Mouse (Mus musculus): Measurements from ENCODE around the gene Fhit.

The Fhit gene

DNA sequence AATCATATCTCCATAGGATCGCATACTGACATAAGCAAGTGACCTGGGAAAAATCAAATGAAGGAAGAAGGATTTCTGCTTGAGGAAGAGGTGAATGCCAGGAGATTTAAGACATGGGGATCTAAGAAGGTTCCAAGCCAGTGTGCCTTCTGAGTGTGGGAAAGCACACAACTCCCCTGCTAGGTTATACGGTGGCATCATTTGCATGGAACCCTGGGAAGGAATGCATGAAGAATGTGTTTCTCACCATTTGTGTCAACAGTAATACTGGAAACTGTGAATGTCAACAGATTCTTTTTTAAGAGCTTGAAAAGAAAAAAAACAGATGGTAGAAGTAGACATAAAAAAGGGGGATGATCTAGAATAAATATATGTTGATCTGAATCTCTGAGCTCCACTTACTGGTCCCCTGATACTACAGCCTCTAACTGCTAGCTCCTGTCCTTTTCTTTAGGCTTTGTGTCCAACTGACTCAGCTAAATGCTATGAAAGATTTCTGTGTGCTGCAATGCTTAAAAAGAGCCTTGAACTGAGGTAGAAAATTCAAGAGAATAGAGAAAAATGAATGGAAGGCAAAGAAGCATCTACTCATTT lies 1473.1 kb downstream of the Fhit start:
- no peak for DNase-seq (ENCODE audit: low spot score in 2 of 2)

DNA sequence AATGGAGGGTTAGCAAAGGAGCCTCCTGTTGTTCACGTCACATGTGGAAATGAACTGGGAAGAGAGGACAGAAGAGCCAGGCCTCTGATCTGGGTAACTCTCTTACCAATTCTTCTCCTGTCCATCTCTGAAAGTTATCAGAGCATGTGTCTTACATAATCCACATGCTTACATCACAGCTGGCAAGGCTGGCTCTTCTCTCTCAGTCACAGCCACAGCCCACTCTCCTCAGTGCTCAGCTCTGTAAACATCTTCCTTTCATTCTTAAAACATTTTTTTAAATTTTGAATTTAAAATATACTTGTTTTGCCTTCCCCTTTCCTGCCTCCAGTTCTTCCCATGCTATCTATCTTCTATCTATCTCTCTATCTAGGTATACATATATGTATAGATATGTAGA lies 1477.5 kb downstream of the Fhit start:
- DNase-seq (ENCODE audit: low spot score in 2 of 2): no peak

DNA sequence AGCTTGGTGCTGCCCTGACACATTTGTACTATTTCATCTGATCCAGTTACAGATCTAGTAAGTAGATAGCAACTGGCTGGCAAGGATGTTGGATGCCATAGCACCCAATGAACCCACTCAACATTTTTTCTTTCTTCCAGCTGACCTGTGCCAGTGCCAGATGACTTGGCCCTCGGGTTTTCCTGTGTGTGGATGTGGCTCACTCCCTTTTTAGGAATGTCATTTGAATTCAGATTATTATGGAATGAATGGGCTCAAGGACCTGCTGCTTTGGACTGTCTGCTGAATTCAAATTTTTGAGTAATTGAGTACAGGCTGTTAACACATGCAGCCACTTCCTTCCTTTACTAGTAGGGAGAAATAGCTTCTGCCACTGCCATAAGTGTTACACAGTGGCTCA lies 1489.1 kb downstream of the Fhit start:
- no peak for DNase-seq (ENCODE audit: low spot score in 2 of 2)

DNA sequence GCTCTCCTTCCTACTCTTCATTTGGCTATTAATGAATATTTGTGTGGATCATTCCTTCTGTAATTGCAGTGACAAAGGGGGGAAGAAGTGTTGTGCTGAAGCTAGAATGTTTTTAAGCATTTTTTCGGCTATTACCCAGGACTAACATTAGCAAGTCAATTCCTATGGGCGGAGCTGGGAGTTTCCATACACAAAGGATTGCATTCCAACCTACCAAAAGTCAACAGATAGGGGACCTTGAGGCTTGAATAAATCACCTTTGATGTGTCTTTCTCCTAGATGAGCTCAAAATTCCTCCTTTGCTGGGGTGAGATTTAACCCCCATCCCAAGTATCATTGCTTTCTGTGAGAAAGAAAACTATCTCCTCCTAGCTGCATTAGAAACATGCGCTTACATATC lies 1490.1 kb downstream of the Fhit start:
- no peak for DNase-seq (ENCODE audit: low spot score in 2 of 2)

DNA sequence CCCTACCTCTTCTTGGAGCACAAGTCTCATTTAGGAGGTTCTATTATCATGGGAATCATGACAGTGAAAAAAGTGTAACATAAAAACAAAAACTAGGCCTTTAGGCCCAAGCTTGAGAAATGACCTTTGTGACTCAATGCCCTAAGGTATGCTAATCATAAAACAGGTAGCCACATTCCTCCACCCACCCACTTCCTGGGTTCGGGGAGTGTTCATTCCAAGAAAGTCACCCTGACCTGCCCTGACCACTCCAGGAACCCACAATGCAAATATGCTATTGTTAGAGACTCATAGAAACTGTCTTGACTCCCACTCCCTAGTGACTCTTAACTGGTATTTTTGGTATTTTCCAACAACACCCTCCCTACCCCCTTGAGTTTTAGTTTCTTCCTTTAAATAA lies 1492.1 kb downstream of the Fhit start:
- no peak for DNase-seq (ENCODE audit: low spot score in 2 of 2)

DNA sequence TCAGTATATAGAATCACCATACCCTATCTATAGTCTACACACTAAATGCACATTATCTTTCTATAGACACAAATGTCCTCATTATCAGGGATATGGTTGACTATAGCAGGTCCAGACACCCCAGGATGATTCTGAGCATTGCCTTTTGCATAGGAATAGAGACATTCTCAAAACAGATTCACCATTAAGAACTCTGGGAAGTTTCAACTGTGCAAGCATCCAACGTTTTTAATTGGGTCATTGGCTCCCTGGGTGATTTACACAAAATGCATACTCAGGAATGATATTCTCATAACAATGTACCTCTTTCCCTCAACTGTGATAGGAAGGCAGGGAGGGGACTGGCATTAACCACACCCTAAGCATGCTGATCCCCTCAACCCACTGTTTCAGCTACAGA lies 1503.4 kb downstream of the Fhit start:
- DNase-seq (ENCODE audit: low spot score in 2 of 2): no peak

DNA sequence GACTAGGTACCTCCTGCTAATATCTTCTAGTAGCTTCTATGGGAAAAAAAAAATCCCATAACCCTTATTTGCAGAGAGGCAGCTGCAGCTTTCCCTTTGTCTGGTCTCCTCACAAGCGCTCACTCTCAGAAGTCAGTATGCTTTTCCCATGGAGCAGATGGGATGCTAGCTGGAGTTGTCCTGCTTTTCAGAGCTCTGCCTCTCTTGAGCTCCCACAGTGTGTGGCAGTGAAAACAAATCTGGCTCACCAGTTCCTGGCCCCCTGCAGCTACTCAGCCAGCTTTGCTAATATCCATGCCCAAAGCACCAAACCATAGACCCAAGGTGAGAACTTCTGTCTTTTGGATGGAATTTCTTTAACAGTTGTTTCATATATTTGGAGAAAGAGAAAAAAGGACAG lies 1510.4 kb downstream of the Fhit start:
- DNase-seq (ENCODE audit: low spot score in 2 of 2): no peak

DNA sequence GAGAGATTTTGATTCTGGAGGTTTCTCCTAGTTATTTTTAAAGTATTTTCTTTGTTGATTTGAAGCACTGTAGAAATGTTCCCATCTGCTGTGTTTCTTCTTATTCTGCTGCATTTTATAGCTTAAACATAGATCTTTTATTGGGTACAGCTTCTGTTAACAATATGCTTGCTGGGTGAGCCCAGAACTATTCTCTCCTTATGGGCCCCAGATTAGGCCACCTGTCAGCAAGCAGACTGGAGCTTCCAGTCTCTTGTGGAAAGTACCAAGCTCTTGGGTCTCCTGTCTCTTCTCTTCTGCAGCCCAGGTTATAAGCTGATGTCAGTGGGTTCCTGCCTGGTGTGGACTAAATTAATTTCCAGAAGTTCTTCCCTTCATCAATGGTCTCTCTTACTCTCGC lies 1513.4 kb downstream of the Fhit start:
- DNase-seq (ENCODE audit: low spot score in 2 of 2): no peak

DNA sequence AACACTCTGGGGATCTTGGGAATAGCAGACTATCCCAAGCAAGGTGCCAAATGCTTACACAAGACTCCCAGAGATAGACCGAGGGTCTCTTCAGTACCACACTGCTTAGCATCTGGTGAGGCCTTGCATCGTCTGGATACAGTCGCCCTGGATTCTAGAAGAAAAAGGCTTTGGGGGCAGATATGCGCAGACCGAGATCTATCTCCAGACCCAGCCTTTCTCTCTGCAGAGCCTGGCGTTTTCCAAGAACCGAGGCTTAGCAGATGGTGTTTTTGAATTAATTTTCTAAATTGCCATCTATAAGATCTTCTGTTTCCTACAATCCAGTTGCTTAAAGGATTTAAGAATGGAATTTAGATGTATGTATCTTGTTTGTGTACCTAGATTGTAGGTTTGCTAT lies 1515.6 kb downstream of the Fhit start:
- no peak for DNase-seq (ENCODE audit: low spot score in 2 of 2)

DNA sequence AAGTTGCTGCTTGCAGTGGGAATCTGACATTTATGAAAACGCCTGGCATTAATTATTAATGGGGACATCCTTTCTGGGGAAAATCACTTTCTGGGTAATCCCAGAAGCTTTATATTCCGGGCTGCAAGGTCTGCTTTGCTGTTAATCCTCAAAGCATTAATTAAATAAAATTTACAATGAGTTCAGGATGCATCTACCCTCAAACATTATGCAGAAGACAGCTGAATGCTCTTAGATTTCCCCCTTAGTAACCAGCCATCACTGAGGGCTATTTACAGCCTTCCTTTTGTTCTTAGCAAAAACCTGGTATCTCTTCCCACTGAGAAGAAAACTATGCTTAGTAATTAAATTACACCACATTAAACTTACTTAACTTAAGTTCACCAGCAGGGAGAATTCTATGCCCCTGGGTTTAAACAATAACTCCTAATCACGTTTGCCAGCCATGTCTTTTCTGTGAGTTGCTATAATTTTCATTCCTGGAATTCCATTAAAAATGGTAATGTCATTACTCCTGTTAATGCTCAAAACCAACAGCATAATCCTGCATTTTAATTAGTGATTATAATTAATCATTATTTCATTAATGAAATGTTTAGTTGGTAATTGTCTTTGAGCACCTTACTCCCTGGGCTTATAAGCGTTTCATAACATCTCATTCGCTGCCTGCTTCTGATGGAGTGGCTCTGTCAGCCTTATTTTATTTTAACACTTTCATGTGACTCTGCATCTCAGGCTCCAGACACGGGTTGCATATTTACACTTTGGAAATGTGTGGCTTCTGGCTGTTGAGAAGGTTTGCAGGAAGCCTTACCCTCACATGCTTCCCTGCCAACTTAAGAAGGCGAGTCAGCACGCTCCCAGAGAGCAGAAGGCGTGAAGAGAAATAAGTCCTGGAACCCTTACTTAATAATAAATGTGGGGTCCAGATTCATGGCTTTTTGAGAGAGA lies 1517.3 kb downstream of the Fhit start:
- DNase-seq (ENCODE audit: low spot score in 2 of 2): no peak

DNA sequence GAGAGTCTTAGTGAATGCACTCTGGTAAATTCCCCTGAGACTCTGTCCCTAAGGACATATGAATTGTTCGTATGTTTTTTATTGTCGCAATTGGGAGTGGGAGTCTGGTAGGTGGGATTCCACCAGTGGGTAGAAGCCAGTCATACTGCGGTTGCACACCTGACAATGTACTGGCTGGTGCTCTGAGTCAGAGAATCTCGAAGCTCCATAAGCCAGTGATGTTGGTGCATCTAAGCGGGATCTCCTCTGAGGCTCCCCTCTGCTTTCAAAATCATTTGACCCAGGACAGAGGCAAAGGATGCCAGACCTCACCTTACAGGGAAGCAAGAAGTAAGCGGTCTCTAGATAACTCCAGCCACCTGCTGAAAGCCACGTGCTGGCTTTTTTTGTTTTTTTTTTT lies 1518.1 kb downstream of the Fhit start:
- no peak for DNase-seq (ENCODE audit: low spot score in 2 of 2)

DNA sequence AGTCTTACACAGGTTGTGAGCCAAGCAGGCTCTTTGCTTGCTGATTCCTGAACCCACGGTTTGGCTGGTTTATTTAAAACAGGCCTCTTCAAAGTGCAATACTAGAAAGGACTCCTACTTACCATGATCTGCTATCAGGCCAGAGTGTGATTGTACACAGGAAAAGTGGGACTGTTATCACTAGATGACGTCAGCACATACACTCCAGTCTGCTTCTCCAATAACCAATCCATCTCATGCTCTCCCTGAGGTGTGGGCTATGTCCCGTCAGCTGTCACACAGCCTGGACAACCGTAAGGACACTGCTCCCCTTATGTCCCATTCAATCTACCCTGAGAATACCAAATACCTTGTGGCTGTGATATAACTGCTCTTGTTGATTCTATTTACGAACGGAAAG lies 1519.2 kb downstream of the Fhit start:
- no peak for DNase-seq (ENCODE audit: low spot score in 2 of 2)

DNA sequence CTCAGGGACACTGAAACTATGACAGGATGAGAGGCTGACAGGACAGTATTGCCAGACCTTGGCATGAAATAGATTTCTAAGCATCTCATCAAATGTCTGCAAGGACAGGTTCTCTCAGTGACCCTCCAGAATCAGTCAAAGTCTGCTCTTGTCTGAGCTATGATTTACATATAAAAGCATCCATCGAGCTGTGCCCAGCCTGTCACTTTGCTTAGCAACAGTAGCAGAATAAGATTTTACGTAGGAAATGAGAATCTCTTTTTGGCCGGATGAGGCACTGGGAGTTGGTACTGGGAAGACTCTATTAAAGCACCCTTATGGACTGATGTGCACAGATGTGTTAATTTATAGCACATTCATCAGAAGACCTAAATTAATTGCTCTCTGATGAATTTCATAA lies 1519.8 kb downstream of the Fhit start:
- no peak for DNase-seq (ENCODE audit: low spot score in 2 of 2)

DNA sequence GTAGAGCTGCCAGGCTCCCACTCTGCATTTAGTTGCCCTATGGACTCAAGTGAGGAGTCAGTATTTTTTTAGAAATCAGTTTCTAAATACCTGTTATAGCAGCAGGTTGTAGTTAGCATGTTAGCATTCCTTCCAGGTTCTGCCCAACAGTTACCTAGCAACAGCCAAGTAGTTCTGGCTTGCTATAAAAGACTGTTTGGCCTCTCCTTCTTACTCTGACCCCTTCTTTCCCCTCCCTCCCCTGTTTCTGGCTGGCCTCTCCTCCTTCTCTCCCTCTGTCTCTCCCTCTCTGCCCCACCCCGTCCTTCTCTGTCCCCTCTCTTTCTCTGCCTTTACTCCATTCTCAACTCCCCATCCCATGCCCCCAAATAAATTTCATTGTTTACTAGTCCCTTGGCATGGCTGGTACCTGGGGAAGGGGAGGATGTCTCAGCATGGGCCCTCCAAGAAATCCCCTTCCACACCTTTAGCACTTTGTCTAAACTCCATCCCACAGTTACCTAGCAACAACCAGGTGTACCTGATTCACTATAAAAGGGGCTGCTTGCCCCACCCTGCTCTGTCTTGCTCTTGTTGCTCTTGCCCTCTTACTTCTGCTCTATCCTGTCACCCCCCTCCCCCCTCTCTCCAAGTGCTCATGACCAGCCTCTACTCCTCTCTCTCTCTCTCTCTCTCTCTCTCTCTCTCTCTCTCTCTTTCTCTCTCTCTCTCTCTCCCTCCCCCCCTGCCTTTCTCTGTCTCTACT lies 1527.4 kb downstream of the Fhit start:
- DNase-seq (ENCODE audit: low spot score in 2 of 2): no peak

DNA sequence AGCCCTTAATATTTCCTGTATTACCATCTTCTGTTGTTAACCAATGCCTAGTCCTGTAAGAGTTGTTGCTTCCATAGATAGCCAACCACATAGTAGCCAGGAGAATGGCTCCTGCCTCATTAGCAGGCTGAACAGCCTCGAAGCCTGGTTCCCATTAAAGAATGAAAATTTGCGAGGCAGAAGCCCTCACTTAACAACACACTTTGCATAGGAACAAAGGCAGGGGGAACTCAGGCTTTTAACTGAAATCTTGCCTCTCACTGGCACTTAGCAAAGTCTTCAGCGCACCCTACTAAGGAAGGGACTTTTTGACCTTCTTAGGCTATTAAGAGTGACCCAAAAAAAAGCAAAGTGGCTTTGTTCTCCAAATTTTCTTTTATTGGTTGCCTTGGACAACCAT lies 1529.3 kb downstream of the Fhit start:
- DNase-seq (ENCODE audit: low spot score in 2 of 2): no peak

DNA sequence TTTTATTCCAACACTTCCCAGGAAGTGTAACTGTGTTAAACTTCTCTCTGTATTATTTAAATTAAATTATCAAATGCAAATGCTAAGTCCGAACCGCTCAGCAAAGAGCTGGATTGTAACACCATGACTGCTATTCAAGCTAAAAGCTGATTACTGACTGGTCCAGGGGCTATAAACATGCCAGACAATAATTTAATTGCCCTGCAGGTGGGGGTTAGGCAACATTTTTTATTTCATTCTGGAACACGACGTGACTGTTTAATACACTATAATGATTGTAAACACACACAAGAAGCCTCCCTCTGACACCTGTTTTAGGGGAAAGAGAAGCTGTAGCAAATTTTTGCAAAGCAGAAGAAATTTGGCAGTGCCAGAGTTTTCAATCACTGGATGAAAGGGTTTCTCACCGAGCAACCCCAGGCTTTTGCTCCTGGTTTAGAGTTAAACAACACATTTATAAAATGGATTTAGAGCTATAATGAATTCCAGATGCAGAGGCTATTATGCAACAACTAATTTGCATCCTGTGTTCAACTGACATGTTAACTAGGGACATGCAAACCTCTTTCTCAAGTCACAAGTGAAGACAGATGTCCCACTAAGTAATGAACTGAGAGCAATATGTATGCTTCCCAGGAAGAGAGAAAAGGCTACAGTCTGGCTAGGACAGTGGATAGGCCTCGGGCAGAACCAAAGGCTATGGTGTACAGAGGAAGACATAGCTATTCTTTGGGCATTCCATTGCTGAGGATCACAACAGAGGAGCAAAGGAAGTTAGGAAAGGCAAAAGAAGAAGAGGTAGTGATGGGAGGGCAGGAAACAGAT lies 1538.4 kb downstream of the Fhit start:
- DNase-seq (ENCODE audit: low spot score in 2 of 2): no peak

DNA sequence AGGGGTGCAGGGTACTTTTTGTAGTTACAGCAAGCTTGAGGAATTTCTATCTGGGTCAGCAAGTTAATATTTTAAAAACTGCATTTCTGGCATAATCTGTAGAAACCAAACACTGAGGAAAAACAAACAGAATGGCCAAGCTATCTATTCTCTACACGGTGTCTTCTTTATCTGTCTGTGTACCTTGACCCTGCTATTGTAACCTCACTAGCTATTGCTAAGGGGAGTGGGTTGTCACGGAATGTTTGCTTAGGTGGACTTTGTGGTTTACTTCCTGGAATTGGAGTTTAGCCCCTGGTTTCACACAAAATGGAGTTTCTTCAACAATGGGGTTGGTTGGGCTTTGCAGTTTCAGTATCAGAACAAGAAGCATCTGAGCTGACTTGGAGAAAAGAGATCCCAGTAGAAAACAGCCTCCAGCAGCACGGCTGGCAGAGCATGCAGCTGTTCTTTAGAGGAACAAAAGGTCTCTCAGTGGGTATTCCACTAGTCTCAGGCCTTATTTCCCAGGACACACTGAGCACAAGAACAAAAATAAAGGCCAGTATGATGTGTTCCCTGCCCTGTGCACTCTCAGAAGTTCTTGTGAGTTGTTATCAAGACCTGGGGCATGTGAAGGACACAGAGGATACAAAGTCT lies 1540.8 kb downstream of the Fhit start:
- DNase-seq (ENCODE audit: low spot score in 2 of 2): peak in 1 of 2 experiments; percentile 18

DNA sequence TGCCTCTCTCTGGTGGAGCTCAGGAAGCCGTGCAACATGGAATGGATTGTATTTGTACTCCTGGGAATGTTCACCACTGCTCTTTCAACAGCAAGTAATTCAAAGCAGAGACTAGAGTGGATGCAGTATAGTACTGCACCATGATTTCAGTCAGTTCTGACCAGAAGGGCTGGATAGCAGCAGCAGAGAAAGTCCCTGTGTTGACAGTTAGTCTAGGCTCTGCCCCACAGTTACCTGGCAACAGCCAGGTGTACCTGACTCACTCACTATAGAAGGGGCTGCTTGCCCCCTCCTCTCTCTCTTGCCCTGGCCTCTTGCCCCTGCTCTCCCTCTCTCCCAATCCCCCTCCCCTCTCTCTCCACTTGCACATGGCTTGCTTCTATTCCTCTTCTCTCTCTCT lies 1542.0 kb downstream of the Fhit start:
- DNase-seq (ENCODE audit: low spot score in 2 of 2): no peak

DNA sequence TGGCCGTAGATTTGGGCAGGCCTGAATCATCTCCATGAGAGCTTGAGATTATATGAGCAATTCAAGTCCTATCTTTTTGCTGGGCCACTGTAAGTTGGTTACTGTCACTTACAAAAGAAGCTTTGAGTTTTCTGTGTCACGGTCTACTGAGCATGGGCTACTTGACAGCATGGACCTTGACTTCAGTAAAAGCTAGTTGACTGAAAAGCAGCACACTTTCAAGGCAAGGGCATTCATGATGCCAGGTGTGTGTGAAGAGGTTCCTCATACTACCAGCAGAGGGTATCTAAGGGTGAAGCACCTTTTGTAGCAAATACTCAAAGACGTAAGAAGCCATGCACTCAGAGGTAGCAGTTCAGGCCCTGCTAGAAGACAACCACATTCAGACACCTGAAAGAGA lies 1548.7 kb downstream of the Fhit start:
- DNase-seq (ENCODE audit: low spot score in 2 of 2): no peak

DNA sequence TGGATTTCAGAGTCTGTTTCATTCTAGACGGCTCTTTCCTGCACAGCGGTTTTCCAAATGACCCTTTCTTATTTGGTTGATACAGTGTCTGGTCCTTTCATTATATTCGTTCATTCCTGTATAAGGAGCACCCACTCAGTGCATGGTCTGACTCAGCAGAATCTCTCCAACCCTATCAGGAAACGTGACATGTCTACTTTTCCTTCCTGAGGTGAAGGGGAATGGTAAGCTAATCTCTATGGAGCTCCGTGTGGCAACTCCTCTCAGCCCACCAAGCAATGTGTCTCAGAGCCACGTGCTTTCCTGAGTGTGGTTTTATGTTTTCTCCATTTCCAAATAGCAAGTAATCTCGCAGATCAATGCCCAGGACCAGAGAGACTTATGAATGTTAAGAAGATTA lies 1552.7 kb downstream of the Fhit start:
- no peak for DNase-seq (ENCODE audit: low spot score in 2 of 2)

DNA sequence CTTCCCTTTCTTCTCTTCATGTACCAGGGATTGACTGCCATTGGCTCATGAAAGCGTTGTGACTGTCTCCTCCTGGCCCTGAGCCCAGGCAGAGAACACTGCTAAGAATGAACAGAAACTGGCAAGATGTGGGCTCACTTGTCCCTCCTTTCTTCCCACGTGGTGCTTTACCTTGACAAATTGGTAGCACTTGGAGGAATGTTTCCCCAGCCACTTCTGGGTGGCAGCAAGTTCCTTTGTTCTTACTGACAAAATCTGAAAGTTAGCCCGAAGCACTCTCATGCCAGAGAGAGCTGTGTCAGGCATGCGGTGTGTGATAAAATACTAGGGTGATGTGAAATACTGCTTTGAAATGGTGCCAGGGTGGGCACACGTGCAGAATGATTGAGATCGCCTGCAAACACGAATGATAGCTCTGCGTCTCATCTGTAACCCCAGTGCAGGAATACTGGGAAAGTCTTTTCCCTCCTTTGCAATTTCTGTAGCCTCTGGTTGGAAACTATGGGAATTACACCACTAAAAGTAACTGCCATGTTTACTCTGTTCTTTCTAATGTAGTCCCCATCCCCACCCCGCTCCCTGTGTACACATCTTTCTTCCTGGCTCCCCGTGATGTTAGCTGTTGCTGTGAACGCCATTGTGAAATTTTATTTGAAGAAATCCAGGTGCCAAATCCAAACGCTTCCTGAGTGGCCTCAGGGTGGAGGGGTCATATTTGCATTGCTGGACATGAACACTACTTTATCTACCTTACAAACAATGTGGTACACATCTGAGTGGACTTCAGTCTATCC lies 1555.1 kb downstream of the Fhit start:
- no peak for DNase-seq (ENCODE audit: low spot score in 2 of 2)
